Mouse (Mus musculus) embryonic stem cell, embryonic (primary cell): ENCODE results near the gene Drc7.

ENCODE experiments used
- CTCF ChIA-PET, 4 experiments: fragments of 300-600 bp in 2 of 4; fragments of 350-600 bp in 2 of 4; sonication (Branson Sonifier 250); formaldehyde crosslinking; loops; one replicate each; lab custom pipeline; 2022; ENCODE audit warnings: inconsistent platforms in 2 of 4; lab: Charles Lee
- POLR2A ChIA-PET, 4 experiments: fragments of 300-600 bp in 2 of 4; fragments of 350-600 bp in 2 of 4; sonication (Branson Sonifier 250); formaldehyde crosslinking; loops; one replicate each; lab custom pipeline; 2022; ENCODE audit warnings: antibody characterized with exemption in 4 of 4, inconsistent platforms in 1 of 4; lab: Charles Lee

Drc7 gene

DNA sequence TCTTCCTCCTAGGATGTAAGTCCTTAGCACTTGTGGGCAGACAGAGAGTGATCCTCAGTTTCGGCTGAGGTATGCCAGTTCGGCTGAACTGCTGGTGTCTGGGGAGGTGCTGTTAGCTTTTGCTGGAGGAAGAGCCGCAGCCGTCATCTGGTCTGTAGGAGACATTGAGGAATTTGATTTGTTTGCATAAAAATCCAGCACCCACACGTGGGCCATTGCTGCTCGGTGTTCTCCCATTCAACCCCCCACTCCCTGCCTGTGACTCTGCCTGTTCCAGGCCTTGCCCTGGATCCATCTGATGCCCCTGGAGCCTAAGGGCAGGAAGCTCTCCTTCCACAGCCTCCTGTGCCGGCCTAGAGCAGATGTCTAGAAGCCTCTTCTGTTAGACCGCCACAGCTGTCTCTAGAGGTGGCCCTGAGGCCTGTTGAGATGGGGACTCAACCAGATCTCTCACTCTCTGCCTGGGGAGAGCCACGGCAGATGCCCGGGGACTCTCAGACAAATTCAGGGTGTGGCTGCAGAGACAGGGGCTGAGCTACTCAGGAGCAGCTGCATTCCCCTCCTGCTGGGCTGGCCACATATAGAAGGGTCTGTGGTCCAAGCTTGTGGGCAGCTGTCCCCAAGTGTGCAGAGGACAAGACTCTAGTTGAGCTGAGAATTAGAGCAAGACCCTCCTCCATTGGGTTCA, 30.0 kb downstream of the Drc7 start:
- ChIA-PET POLR2A (interaction anchor here in 3 of 4 experiments (0.6 to 1.7 kb wide), 6 partner anchors 8 to 243 kb away, joined by 3 to 6 read pairs (median 4); no protein-coding TSS in a partner anchor), CTCF (interaction anchor here in 1 of 4 experiments (0.8 to 1.2 kb wide), 2 partner anchors 17 to 118 kb away, joined by 3 read pairs; partner anchors contain the start of gene Kifc3)

DNA sequence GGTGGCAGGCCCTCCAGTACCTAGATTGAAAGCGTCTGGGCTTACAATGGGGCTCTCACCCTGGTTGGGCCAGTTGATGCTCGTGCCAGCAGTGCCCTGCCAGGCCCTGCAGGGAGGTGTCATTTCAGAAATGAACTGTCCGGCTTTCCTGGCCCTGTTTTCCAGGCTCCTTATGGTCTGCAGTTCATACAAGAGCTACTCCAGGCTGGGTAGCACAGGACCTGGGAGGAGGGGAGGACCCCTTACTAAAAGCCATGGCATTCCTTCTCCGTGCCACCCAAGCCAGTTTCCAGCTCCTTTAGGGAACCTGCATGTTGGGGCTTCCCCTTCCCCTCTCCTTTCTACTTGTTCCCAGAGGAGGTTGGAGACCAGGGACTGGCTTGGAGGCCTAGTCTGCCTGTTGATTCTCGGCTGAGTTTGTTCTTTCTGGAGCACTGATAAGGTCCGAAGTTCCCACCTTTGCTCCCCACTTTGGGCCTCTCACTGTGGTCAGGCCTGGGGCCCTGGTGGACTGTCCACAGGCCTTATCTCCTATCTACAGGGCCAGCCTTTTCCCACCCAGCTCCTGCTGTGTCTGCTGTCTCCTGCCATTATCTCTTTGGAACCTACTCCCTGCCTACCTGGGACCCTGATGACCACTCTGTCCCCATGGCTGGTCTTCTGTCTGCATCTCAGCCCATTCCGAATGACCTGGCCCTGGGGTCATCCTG, 30.7 kb downstream of the Drc7 start:
- POLR2A ChIA-PET: interaction anchor here in 1 of 4 experiments (0.6 to 1.1 kb wide), 2 partner anchors 10 to 94 kb away, joined by 3 to 5 read pairs; no protein-coding TSS in a partner anchor

DNA sequence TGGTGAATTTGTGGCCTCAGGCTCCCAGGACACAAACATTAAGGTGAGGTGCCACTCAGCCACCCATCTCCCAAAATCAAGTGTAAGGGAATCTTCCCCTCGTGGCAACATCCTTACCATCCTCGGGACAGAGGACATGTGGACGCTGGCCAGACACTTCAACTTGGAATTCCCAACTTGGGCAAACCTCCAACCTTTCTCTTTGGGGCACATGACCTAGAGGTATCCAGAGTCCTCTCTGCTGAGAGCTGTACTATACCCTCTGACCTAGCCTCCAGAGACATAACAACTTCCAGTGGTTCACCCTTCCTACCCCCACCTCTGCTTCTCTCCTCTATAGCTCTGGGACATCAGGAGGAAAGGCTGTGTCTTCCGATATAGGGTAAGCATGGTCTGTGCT, 38.7 kb downstream of the Drc7 start:
- ChIA-PET POLR2A (interaction anchor here in 1 of 4 experiments (1.4 kb wide), 1 partner anchor 16 kb away, joined by 4 read pairs; no protein-coding TSS in a partner anchor), CTCF (interaction anchor here in 1 of 4 experiments (1.3 kb wide), 1 partner anchor 8 kb away, joined by 3 read pairs; no protein-coding TSS in a partner anchor)

More for the DNA sequence above, 30.7 kb downstream of the Drc7 start:
- CTCF ChIA-PET: interaction anchor here in 1 of 4 experiments (1.2 kb wide), 1 partner anchor 117 kb away, joined by 3 read pairs; the partner anchor contains the start of gene Kifc3

DNA sequence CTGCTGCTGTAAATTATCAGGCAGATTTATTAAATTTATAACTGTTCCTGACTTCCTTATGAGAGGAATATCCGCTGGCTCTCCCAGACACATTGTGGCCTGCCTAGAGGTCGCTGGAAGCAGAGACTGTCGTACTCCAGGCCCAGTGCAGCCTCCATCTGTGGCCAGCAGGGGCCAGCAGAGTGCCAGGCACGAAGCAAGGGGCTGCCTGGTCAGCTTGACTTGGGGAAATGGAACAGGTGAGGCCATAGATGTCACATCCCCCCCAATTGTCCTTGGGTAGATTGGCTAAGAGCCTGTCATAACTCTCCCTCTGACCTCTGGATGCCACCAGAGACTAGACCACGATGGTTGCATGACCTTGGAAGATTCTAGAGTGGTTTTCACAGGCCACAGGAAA, 44.1 kb downstream of the Drc7 start:
- ChIA-PET CTCF (interaction anchor here (0.5 to 2.6 kb wide), 24 partner anchors 10 to 204 kb away, joined by 3 to 17 read pairs (median 4); partner anchors contain the start of genes Katnb1 (in 1 of the 4) and Kifc3 (in 1 of the 4)), POLR2A (interaction anchor here (0.6 to 1.6 kb wide), 5 partner anchors 14 to 105 kb away, joined by 3 to 5 read pairs (median 3); partner anchors contain the start of gene Katnb1 (in 1 of the 4))

DNA sequence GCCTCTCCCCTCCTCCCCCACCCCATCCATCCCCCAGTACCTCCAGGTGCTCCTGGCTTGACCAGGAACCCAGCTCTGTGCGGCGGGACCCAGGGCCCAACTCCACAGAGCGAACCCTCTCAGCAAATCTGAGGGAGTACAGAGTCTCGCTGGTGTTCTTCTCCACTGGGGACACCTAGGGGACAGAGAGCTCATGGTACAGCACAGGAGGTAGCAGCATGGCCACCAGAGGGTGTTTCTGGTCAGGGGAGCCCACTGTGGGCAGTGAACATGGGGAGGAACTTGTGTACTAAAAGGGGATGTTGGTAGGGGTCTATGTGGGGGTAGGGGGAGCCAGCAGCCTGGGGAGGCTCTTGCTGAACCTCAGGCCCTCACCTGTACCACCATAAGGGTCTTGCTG, 47.1 kb downstream of the Drc7 start:
- POLR2A ChIA-PET: interaction anchor here in 3 of 4 experiments (0.6 to 2.7 kb wide), 8 partner anchors 11 to 1576 kb away, joined by 3 to 11 read pairs (median 4); partner anchors contain the start of genes Dok4 (in 1 of the 3) and Katnb1 (in 1 of the 3)
- CTCF ChIA-PET: interaction anchor here (0.6 to 1.8 kb wide), 17 partner anchors 9 to 238 kb away, joined by 3 to 10 read pairs (median 4); partner anchors contain the start of genes Katnb1 (in 1 of the 4) and Kifc3 (in 1 of the 4)

DNA sequence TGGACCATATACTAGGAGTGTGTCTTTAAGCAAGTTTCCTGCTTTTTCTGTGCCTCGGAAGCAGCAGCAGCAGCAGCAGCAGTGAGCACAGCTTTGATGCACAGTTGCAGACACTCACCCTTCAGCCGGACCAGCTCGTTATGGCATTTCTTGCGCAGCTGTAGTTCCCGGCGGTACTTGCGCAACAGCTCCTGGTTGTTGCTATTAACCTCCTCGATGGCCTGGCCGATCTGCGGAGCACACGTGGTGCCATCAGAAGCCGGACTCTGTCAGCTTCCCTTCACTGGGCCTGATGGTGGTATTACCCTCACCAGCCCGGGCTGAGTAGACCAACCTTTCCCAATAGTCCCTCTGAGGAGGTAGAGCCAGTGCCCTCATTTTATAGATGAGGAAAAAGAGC, 52.4 kb downstream of the Drc7 start:
- ChIA-PET CTCF (interaction anchor here in 1 of 4 experiments (0.7 kb wide), 1 partner anchor 96 kb away, joined by 4 read pairs; no protein-coding TSS in a partner anchor), POLR2A (interaction anchor here in 3 of 4 experiments (0.5 to 1.5 kb wide), 4 partner anchors 23 to 224 kb away, joined by 3 to 5 read pairs (median 4); partner anchors contain the start of gene Katnb1 (in 1 of the 3))

DNA sequence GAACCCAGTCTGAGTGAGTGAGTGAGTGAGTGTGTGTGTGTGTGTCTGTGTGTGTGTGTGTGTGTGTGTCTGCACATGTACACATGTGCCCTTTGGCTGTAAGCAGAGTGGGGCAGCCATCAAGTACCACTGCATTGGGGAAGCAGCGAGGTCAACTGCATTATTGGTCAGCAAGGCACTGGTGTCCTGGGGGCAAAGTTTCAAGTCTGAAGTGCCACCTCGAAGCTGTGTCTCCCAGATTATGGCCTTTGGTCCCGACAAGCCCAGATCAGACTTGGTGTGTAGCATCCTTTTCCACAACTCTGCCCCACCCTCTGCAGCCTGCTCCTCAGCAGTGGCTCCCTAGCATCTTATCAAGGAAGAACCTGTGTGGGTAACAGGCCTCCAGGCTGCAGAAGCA, 57.7 kb downstream of the Drc7 start:
- CTCF ChIA-PET: interaction anchor here (0.5 to 2.6 kb wide), 15 partner anchors 10 to 668 kb away, joined by 3 to 29 read pairs (median 6); partner anchors contain the start of gene Kifc3 (in 1 of the 4)
- POLR2A ChIA-PET: interaction anchor here in 2 of 4 experiments (0.6 to 1.4 kb wide), 4 partner anchors 14 to 25 kb away, joined by 3 read pairs; no protein-coding TSS in a partner anchor

DNA sequence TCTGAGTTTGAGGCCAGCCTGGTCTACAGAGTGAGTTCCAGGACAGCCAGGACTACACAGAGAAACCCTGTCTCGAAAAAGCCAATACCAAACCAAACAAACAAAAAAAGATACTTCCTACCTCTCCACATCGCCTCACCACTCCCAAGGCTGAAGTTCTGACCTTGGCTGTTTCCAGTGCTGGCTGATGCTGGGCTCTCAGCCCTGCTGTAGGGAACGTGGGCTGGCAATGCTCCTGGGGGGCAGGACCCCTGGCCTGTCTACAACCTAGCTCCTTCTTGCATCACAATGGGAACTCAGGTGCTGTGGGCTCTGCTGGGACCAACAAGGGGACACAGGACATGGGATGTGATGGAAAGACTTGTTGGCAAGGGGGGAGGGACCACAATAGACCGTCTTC, 58.2 kb downstream of the Drc7 start:
- POLR2A ChIA-PET: interaction anchor here in 3 of 4 experiments (0.6 to 1.4 kb wide), 8 partner anchors 9 to 24 kb away, joined by 3 to 6 read pairs (median 4); no protein-coding TSS in a partner anchor
- CTCF ChIA-PET: interaction anchor here (0.5 to 2.6 kb wide), 40 partner anchors 9 to 668 kb away, joined by 3 to 29 read pairs (median 5); partner anchors contain the start of genes Katnb1 (in 2 of the 4) and Kifc3 (in 1 of the 4)

DNA sequence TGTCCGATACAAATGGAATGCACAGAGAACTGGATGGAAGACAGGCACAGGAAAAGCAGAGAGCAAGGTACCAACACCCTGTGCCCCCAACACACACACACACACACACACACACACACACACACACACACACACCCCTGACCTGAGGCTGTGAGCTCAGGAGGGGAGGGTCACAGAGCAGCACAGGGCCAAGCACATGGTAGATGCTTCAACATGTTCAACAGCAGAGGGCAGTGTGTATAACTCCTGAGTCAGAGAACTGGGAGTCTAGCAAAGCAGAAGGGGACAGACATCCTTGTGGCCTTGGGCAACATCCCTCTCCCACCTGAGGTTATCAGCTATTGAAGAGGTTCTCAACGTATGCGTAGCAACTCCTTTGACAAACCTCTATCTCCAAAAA, 58.8 kb downstream of the Drc7 start:
- ChIA-PET CTCF (interaction anchor here (0.5 to 2.6 kb wide), 46 partner anchors 9 to 723 kb away, joined by 3 to 29 read pairs (median 4); partner anchors contain the start of genes Katnb1 (in 2 of the 4) and Kifc3 (in 1 of the 4)), POLR2A (interaction anchor here in 3 of 4 experiments (0.5 to 1.4 kb wide), 9 partner anchors 8 to 1033 kb away, joined by 3 to 6 read pairs (median 3); no protein-coding TSS in a partner anchor)

DNA sequence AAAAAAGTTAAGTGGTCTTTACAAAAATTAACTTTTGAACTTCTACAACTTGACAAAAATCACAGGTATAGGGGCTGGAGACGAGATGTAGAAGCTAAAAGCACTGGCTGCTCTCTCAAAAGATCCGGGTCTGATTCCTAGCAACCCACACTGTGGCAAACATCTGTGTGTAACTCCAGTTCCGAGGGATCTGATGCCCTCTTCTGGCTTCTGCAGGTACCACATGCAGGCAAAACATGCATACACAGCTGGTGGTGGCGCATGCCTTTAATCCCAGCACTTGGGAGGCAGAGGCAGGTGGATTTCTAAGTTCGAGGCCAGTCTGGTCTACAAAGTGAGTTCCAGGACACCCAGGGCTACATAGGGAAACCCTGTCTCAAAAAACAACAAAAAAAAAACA, 68.6 kb downstream of the Drc7 start:
- CTCF ChIA-PET: interaction anchor here (0.5 to 5.2 kb wide), 28 partner anchors 10 to 366 kb away, joined by 3 to 29 read pairs (median 3); partner anchors contain the start of gene Kifc3 (in 1 of the 4)

DNA sequence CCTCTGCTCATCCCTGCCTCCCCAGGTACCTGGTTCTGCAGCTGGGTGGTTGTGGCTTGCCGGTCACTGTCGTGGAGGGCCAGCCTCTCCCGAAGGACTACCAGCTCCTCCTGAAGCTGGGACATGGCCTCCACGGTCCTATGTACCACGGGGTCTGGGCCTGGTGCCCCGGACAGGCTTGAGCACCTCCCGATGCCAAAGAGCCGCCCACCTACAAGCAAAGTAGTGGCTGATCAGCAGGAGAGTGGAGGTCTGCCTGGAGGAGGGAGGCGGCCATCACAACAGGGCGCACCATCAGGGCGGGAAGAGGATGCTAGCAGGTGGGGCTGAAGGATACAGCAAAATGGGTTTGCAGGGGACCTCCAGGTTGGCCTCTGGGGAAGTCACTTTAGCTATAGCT, 71.6 kb downstream of the Drc7 start:
- POLR2A ChIA-PET: interaction anchor here in 2 of 4 experiments (0.8 to 2.1 kb wide), 5 partner anchors 10 to 81 kb away, joined by 3 to 7 read pairs (median 4); no protein-coding TSS in a partner anchor
- CTCF ChIA-PET: interaction anchor here in 1 of 4 experiments (1.0 to 5.2 kb wide), 2 partner anchors 13 to 18 kb away, joined by 3 to 29 read pairs; no protein-coding TSS in a partner anchor

More for the DNA sequence above, 68.6 kb downstream of the Drc7 start:
- POLR2A ChIA-PET: interaction anchor here in 2 of 4 experiments (0.6 to 1.6 kb wide), 7 partner anchors 10 to 247 kb away, joined by 3 to 7 read pairs (median 4); partner anchors contain the start of gene Dok4 (in 1 of the 2)

DNA sequence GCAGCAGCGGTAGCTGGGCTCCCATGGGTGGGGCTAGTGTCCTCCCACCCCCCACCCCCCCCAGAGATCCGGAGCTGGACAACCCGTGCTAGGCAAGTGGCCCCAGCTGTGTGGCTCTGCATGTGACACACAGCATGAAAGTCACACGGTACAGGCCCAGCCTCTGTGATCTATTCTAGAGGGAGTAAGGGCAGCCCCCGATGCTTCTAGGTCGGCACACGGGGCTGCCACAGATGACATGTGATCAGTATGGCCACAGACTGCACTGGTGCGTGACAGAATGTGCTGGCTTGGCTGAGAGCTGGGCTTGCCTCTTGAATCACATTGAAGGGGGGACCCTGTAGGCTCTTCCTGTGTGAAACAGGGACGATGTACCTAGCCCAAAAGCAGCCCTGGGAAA, 72.8 kb downstream of the Drc7 start:
- ChIA-PET CTCF (interaction anchor here in 2 of 4 experiments (0.6 to 2.0 kb wide), 3 partner anchors 14 to 1424 kb away, joined by 4 to 7 read pairs (median 5); no protein-coding TSS in a partner anchor), POLR2A (interaction anchor here in 3 of 4 experiments (0.6 to 2.1 kb wide), 9 partner anchors 9 to 458 kb away, joined by 3 to 7 read pairs (median 4); no protein-coding TSS in a partner anchor)
